Mouse (Mus musculus): Measurements from ENCODE around the gene Rnf7.

Rnf7 gene

GRCm38 (mm10) chr9:96478071-96478888 is at the start of gene Rnf7:
Rnf7 (minus strand) TSS chr9:96478675.
- peak; percentile 62; the same call in 1 of the 2 replicates for TF ChIP-seq GATA4 (IDR thresholded peaks at IDR 0.05; ENCODE audit: insufficient replicate concordance, low read length)

- no peak for TF ChIP-seq GATA4 (IDR thresholded peaks at IDR 0.05; ENCODE audit: insufficient replicate concordance, low read length)
Measured at GRCm38 (mm10) chr9:96526011-96526410, 47.5 kb upstream of the Rnf7 start.

- TF ChIP-seq GATA4 (IDR thresholded peaks at IDR 0.05; ENCODE audit: insufficient replicate concordance, low read length) = no peak
Measured at GRCm38 (mm10) chr9:96524972-96525506, 46.6 kb upstream of the Rnf7 start, which contains the start of gene Gm28729. Gm28729 (minus strand) TSS chr9:96525264.

- TF ChIP-seq GATA4 (IDR thresholded peaks at IDR 0.05; ENCODE audit: insufficient replicate concordance, low read length) = no peak
Measured at GRCm38 (mm10) chr9:96523148-96523547, 44.7 kb upstream of the Rnf7 start.

GRCm38 (mm10) chr9:96517429-96517828 is 39.0 kb upstream of the Rnf7 start:
- TF ChIP-seq GATA4 (IDR thresholded peaks at IDR 0.05; ENCODE audit: insufficient replicate concordance, low read length) = no peak

GRCm38 (mm10) chr9:96516806-96517205 is 38.3 kb upstream of the Rnf7 start:
- no peak for TF ChIP-seq GATA4 (IDR thresholded peaks at IDR 0.05; ENCODE audit: insufficient replicate concordance, low read length)

- no peak for TF ChIP-seq GATA4 (IDR thresholded peaks at IDR 0.05; ENCODE audit: insufficient replicate concordance, low read length)
Measured at GRCm38 (mm10) chr9:96515737-96516136, 37.3 kb upstream of the Rnf7 start.

GRCm38 (mm10) chr9:96514278-96514677 is 35.8 kb upstream of the Rnf7 start:
- no peak for TF ChIP-seq GATA4 (IDR thresholded peaks at IDR 0.05; ENCODE audit: insufficient replicate concordance, low read length)

- TF ChIP-seq GATA4 (IDR thresholded peaks at IDR 0.05; ENCODE audit: insufficient replicate concordance, low read length) = no peak
Measured at GRCm38 (mm10) chr9:96506011-96506498, 27.6 kb upstream of the Rnf7 start.

- no peak for TF ChIP-seq GATA4 (IDR thresholded peaks at IDR 0.05; ENCODE audit: insufficient replicate concordance, low read length)
Measured at GRCm38 (mm10) chr9:96505156-96505555, 26.7 kb upstream of the Rnf7 start.

- no peak for TF ChIP-seq GATA4 (IDR thresholded peaks at IDR 0.05; ENCODE audit: insufficient replicate concordance, low read length)
Measured at GRCm38 (mm10) chr9:96504116-96504895, 25.8 kb upstream of the Rnf7 start.

GRCm38 (mm10) chr9:96502856-96503610 is 24.6 kb upstream of the Rnf7 start:
- no peak for TF ChIP-seq GATA4 (IDR thresholded peaks at IDR 0.05; ENCODE audit: insufficient replicate concordance, low read length)

GRCm38 (mm10) chr9:96501217-96501616 is 22.7 kb upstream of the Rnf7 start:
- TF ChIP-seq GATA4 (IDR thresholded peaks at IDR 0.05; ENCODE audit: insufficient replicate concordance, low read length) = no peak

GRCm38 (mm10) chr9:96493212-96493611 is 14.7 kb upstream of the Rnf7 start:
- TF ChIP-seq GATA4 (IDR thresholded peaks at IDR 0.05; ENCODE audit: insufficient replicate concordance, low read length) = no peak

- no peak for TF ChIP-seq GATA4 (IDR thresholded peaks at IDR 0.05; ENCODE audit: insufficient replicate concordance, low read length)
Measured at GRCm38 (mm10) chr9:96491810-96492209, 13.3 kb upstream of the Rnf7 start.
